Comparison of ENCODE assay signal across 12 mouse cellular contexts in the genomic region with DNA sequence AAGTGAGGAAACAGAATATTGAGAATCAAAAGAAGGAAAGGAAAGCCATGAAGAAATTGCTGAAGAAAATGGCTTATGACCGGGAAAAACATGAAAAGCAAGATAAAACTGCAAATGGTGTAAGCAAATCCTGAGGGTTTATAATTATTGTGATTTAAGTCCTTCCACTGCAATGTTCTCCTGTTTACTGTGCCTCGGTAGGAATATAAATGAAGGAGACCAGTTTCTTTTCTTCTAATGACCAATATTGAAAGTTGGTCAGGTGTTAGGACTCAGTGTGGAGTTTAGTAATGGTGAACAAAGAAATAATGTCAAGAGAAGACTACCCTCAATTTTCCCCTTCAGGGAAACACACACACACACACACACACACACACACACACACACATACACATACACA.
DNase-seq lines count a peak whose midpoint lies in the region; ATAC-seq and TF ChIP-seq lines count a peak whose summit lies in the region.
"Had no signal": no experiment of that assay in that cellular context is flagged by ENCODE, and none has a peak within 500 bp of the region (broad histone marks: within the 10 kb centered on the region; RNA-seq: fewer than 3 reads in every experiment).

No protein-coding gene starts in this region.

- H3K36me3 ChIP-seq in midbrain, embryonic 11.5 days (ENCODE audit: control insufficient read depth, insufficient read depth, low read length): no peaks in the 10 kb centered on the region
- no peaks in the 10 kb centered on the region for H3K36me3 ChIP-seq in midbrain, embryonic 13.5 days
- H3K36me3 ChIP-seq in CH12.LX (replicated peaks in 1 of 2; ENCODE audit: control insufficient read depth in 1 of 2, insufficient read depth in 1 of 2, low read length in 1 of 2): no peaks in the 10 kb centered on the region
- H3K36me3 ChIP-seq: G1E had no signal

- H3K9me3 ChIP-seq in midbrain, embryonic 11.5 days (ENCODE audit: control insufficient read depth, low read length): no peaks in the 10 kb centered on the region
- no peaks in the 10 kb centered on the region for H3K9me3 ChIP-seq in midbrain, embryonic 13.5 days
- no peaks in the 10 kb centered on the region for H3K9me3 ChIP-seq in CH12.LX (replicated peaks; ENCODE audit: low read length)
- H3K9me3 ChIP-seq: G1E had no signal

- H3K9ac ChIP-seq in midbrain, embryonic 11.5 days (ENCODE audit: low read length): no peak overlapping the region
- no peak overlapping the region for H3K9ac ChIP-seq in midbrain, embryonic 13.5 days (replicated peaks)
- H3K9ac ChIP-seq in CH12.LX (ENCODE audit: insufficient read depth, low read depth): no peak overlapping the region

- in situ Hi-C loops in CH12.LX (cut with MboI; ENCODE audit: low pct_ligation_motif_present, low pct_unique_long_range_greater_than_20kb, low sequenced_read_pairs): loop anchor here (10.0 to 25.0 kb wide), 4 partner anchors 135 to 527 kb away; a partner anchor contains a TSS

- no peak overlapping the region for H3K27ac ChIP-seq in midbrain, embryonic 11.5 days (ENCODE audit: low read depth, low read length)
- H3K27ac ChIP-seq in midbrain, embryonic 13.5 days: no peak overlapping the region
- no peak overlapping the region for H3K27ac ChIP-seq in CH12.LX (ENCODE audit: insufficient read depth, low read depth)

- no peak for TF ChIP-seq CTCF in CH12.LX (conservative IDR thresholded peaks at IDR 0.05 in 1 of 2, IDR thresholded peaks at IDR 0.05 in 1 of 2; ENCODE audit: low read depth in 2 of 2, low read length in 2 of 2)

- H3K4me2 ChIP-seq in midbrain, embryonic 11.5 days: no peak overlapping the region
- H3K4me2 ChIP-seq in midbrain, embryonic 13.5 days (replicated peaks): no peak overlapping the region
- no peak overlapping the region for H3K4me2 ChIP-seq in CH12.LX (ENCODE audit: insufficient read depth, low read depth, poor library complexity, severe bottlenecking)

- no peak for TF ChIP-seq RAD21 in CH12.LX (IDR thresholded peaks at IDR 0.05; ENCODE audit: low read depth, low read length)

- H3K79me2 ChIP-seq in CH12.LX (replicated peaks; ENCODE audit: control insufficient read depth, extremely low read depth, insufficient read depth, poor library complexity, severe bottlenecking): no peaks in the 10 kb centered on the region

- no peaks in the 10 kb centered on the region for H3K4me1 ChIP-seq in midbrain, embryonic 11.5 days (ENCODE audit: control insufficient read depth, insufficient read depth, low read length)
- no peaks in the 10 kb centered on the region for H3K4me1 ChIP-seq in midbrain, embryonic 13.5 days (replicated peaks)
- H3K4me1 ChIP-seq in CH12.LX (ENCODE audit: control insufficient read depth in 1 of 2, insufficient read depth in 2 of 2): peaks cover 2 to 4% of the 10 kb centered on the region in 2 experiments; a peak in 3 of 4 replicates

- dilution Hi-C loops in CH12.LX (cut with MboI; ENCODE audit: extremely low pct_ligation_motif_present, extremely low pct_unique_long_range_greater_than_20kb, low sequenced_read_pairs): no loop called here

- DNase-seq in midbrain, embryonic 11.5 days (ENCODE audit: low spot score, missing footprints): peak; percentile 76
- DNase-seq in CH12.LX (ENCODE audit: extremely low read depth): no peak
- no peak for DNase-seq in urinary bladder, postnatal 4 days (ENCODE audit: low spot score in 2 of 2)
- DNase-seq: adrenal gland, postnatal 25 days; B cell, adult 2 months; cerebellum, adult 11 months; cerebellum, adult 11-12 months; cerebellum, adult 18-20 months; cerebellum, adult 2 months had no signal

- no peak for ATAC-seq in midbrain, embryonic 11.5 days (ENCODE audit: low FRiP score)
- ATAC-seq in midbrain, embryonic 13.5 days: no peak
- ATAC-seq: Patski had no signal

- H3K4me3 ChIP-seq in midbrain, embryonic 11.5 days (ENCODE audit: low read depth, low read length): no peak overlapping the region
- H3K4me3 ChIP-seq in midbrain, embryonic 13.5 days (replicated peaks): no peak overlapping the region
- H3K4me3 ChIP-seq in CH12.LX (replicated peaks in 1 of 3; ENCODE audit: low read depth in 2 of 3, low read length in 2 of 3, poor library complexity in 1 of 3): no peak overlapping the region

- TF ChIP-seq EP300 in CH12.LX (IDR thresholded peaks at IDR 0.05; ENCODE audit: low read length): peak; percentile 62

- WGBS in midbrain, embryonic 11.5 days: 74% methylated on average over 2 of the region's 2 CpGs
- WGBS in midbrain, embryonic 13.5 days: 58% methylated on average over 2 of the region's 2 CpGs

- TF ChIP-seq POLR2A in CH12.LX (IDR thresholded peaks at IDR 0.05; ENCODE audit: low read depth, low read length): no peak

- no peaks in the 10 kb centered on the region for H3K27me3 ChIP-seq in midbrain, embryonic 11.5 days (ENCODE audit: control insufficient read depth, insufficient read depth, low read length)
- no peaks in the 10 kb centered on the region for H3K27me3 ChIP-seq in midbrain, embryonic 13.5 days
- H3K27me3 ChIP-seq in CH12.LX (replicated peaks): no peaks in the 10 kb centered on the region
- H3K27me3 ChIP-seq: Patski had no signal

TF ChIP-seq in CH12.LX, 34 proteins besides CTCF, POLR2A, EP300 and RAD21:
- TF ChIP-seq MAX (IDR thresholded peaks at IDR 0.05; ENCODE audit: low read length) (no peak), USF2 (conservative IDR thresholded peaks at IDR 0.05; ENCODE audit: low read depth, low read length) (no peak), IRF4 (IDR thresholded peaks at IDR 0.05; ENCODE audit: low read depth, low read length) (peak; percentile 77), BHLHE40 (IDR thresholded peaks at IDR 0.05; ENCODE audit: low read depth, low read length) (peak; percentile 61), JUN (IDR thresholded peaks at IDR 0.05; ENCODE audit: insufficient read depth, low read depth, low read length) (peak; percentile 39; the same call in 1 of the 2 replicates), HCFC1 (IDR thresholded peaks at IDR 0.05; ENCODE audit: low read depth, low read length) (no peak), CHD2 (IDR thresholded peaks at IDR 0.05; ENCODE audit: low read length) (no peak), JUND (conservative IDR thresholded peaks at IDR 0.05; ENCODE audit: low read depth, low read length) (peak; percentile 67; the same call in 1 of the 2 replicates)
TF ChIP-seq in CH12.LX: peak in this region for 4.
